Mouse (Mus musculus): Measurements from ENCODE around the gene Tshz2. TPM values are rescaled to one million over a fixed set of nuclear protein-coding genes. Genes with fewer than 3 reads are reported as not detected.
A peak's percentile ranks its signal among the peaks of the same experiment; 100 is the strongest.

Tshz2 gene
- polyA plus RNA-seq, 1 experiment, result 4.5 TPM

DNA sequence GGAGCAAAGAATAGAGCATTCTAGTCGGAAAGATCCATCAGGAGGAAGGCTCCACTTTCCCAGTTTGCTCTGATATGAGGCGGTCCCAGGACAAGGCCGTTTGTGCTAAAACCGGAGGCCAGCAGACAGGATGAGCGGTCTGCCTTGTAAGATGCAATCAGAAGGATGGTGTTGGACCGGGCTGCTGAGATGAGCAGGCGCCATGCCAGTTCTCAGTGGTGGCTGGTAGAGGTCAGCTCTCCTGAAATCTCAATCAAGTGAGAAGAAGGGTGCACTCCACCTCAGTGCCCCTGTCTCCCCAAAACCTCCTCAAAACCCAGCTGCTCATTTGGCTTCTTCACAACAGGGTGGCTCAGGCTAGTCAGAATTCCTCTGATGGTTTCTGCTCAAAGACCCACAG is 358.2 kb downstream of the Tshz2 start:
- no peaks in the 10 kb centered on the region for H3K36me3 ChIP-seq (ENCODE audit: control insufficient read depth, insufficient read depth, low read length)
- peaks cover 7% of the 10 kb centered on the region; the same call in 1 of the 2 replicates for H3K4me1 ChIP-seq (ENCODE audit: control insufficient read depth, insufficient read depth, low read length)
- no peak overlapping the region for H3K4me3 ChIP-seq (ENCODE audit: control insufficient read depth, low read depth, low read length)
- no peak overlapping the region for H3K27ac ChIP-seq (ENCODE audit: control insufficient read depth, insufficient read depth, low read depth, low read length)
- H3K27me3 ChIP-seq (ENCODE audit: control insufficient read depth, insufficient read depth, low read length), result no peaks in the 10 kb centered on the region
- TF ChIP-seq CTCF (IDR thresholded peaks at IDR 0.05; ENCODE audit: control insufficient read depth, insufficient read depth, insufficient replicate concordance, low read depth, low read length), result no peak
- no peak for TF ChIP-seq POLR2A (IDR thresholded peaks at IDR 0.05; ENCODE audit: control insufficient read depth, low read depth, low read length)

DNA sequence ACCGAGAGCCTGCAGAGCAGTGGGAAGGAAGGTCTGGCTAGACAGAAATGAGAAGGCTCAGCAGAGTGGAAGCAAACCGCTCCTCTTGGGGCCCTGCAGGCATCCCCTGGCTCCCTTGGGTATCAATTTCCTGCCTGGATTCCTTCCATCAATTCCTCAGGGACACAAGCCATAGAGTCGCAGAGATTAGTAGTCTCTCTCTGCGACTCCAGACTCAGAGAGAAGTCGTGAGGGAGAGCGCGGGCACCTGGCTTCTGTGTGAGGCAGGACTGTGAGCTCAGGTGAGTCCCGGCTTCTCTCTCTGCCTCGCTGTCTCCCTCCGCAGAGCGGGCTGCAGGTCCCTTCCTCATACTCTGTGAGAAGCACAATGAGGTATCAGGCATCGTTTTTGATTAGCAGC is 363.2 kb downstream of the Tshz2 start:
- H3K27me3 ChIP-seq (ENCODE audit: control insufficient read depth, insufficient read depth, low read length), result no peaks in the 10 kb centered on the region
- no peaks in the 10 kb centered on the region for H3K36me3 ChIP-seq (ENCODE audit: control insufficient read depth, insufficient read depth, low read length)
- H3K4me1 ChIP-seq (ENCODE audit: control insufficient read depth, insufficient read depth, low read length), result peaks cover 2% of the 10 kb centered on the region; the same call in 1 of the 2 replicates
- H3K27ac ChIP-seq (ENCODE audit: control insufficient read depth, insufficient read depth, low read depth, low read length), result no peak overlapping the region
- TF ChIP-seq POLR2A (IDR thresholded peaks at IDR 0.05; ENCODE audit: control insufficient read depth, low read depth, low read length) (no peak), CTCF (IDR thresholded peaks at IDR 0.05; ENCODE audit: control insufficient read depth, insufficient read depth, insufficient replicate concordance, low read depth, low read length) (no peak)
- no peak overlapping the region for H3K4me3 ChIP-seq (ENCODE audit: control insufficient read depth, low read depth, low read length)

DNA sequence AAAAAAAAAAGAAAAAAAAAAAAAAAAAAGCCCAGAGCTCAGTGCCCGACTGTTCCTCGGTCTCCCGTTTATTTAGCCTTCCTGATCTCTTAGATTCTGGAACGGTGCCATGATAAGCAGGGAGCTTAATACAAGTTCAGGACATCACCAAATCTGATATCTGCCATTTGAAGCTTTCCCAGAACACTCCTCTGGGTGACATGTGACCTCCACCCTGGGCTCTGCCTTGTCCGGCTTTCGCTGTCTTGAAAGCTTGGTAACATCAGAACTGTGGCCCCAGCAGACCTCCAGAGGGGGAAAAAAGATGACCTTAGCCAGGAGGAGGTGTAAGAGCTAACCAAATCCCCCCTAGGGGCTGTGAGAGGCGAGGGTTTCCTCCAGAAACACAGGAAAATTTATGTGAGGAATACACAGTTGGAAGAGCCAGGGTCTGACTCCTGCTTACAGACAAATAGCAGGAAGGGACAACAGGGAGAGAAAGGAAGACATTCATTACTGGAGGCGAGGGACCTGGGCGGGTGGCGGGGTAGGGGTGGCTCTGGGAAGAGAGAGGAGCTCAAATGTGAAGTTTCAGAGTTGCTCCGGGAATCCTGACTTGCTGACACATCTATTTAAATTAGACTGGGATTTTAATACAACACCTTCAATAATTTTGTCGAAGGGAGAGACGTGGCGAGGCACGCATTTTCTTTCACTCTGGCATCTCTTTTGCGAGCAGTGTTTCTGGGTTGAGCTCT is 363.9 kb downstream of the Tshz2 start:
- Histone ChIP-seq H3K4me1 (ENCODE audit: control insufficient read depth, insufficient read depth, low read length) (peaks cover 2% of the 10 kb centered on the region; the same call in 1 of the 2 replicates), H3K27me3 (ENCODE audit: control insufficient read depth, insufficient read depth, low read length) (no peaks in the 10 kb centered on the region), H3K27ac (ENCODE audit: control insufficient read depth, insufficient read depth, low read depth, low read length) (peak overlapping the region; percentile 55)

GRCm38 (mm10) chr2:169997276-169998049 is 364.6 kb downstream of the Tshz2 start:
- no peak for TF ChIP-seq POLR2A (IDR thresholded peaks at IDR 0.05; ENCODE audit: control insufficient read depth, low read depth, low read length)
- no peak for TF ChIP-seq CTCF (IDR thresholded peaks at IDR 0.05; ENCODE audit: control insufficient read depth, insufficient read depth, insufficient replicate concordance, low read depth, low read length)
- peaks cover 4% of the 10 kb centered on the region for H3K4me1 ChIP-seq (ENCODE audit: control insufficient read depth, insufficient read depth, low read length)
- no peaks in the 10 kb centered on the region for H3K27me3 ChIP-seq (ENCODE audit: control insufficient read depth, insufficient read depth, low read length)
- H3K36me3 ChIP-seq (ENCODE audit: control insufficient read depth, insufficient read depth, low read length), result no peaks in the 10 kb centered on the region
- H3K4me3 ChIP-seq (ENCODE audit: control insufficient read depth, low read depth, low read length), result no peak overlapping the region
- H3K27ac ChIP-seq (ENCODE audit: control insufficient read depth, insufficient read depth, low read depth, low read length), result 0 out of 2 replicates have a peak overlapping the region, but pooled peaks have one; percentile 16

More for the DNA sequence above, 363.9 kb downstream of the Tshz2 start:
- H3K4me3 ChIP-seq (ENCODE audit: control insufficient read depth, low read depth, low read length), result no peak overlapping the region
- no peaks in the 10 kb centered on the region for H3K36me3 ChIP-seq (ENCODE audit: control insufficient read depth, insufficient read depth, low read length)
- TF ChIP-seq POLR2A (IDR thresholded peaks at IDR 0.05; ENCODE audit: control insufficient read depth, low read depth, low read length), result no peak
- no peak for TF ChIP-seq CTCF (IDR thresholded peaks at IDR 0.05; ENCODE audit: control insufficient read depth, insufficient read depth, insufficient replicate concordance, low read depth, low read length)

GRCm38 (mm10) chr2:169998878-169999337 is 366.1 kb downstream of the Tshz2 start:
- peaks cover 16% of the 10 kb centered on the region for H3K4me1 ChIP-seq (ENCODE audit: control insufficient read depth, insufficient read depth, low read length)
- TF ChIP-seq POLR2A (IDR thresholded peaks at IDR 0.05; ENCODE audit: control insufficient read depth, low read depth, low read length) (no peak), CTCF (IDR thresholded peaks at IDR 0.05; ENCODE audit: control insufficient read depth, insufficient read depth, insufficient replicate concordance, low read depth, low read length) (no peak)
- H3K27me3 ChIP-seq (ENCODE audit: control insufficient read depth, insufficient read depth, low read length), result no peaks in the 10 kb centered on the region
- no peak overlapping the region for H3K27ac ChIP-seq (ENCODE audit: control insufficient read depth, insufficient read depth, low read depth, low read length)
- no peak overlapping the region for H3K4me3 ChIP-seq (ENCODE audit: control insufficient read depth, low read depth, low read length)
- no peaks in the 10 kb centered on the region for H3K36me3 ChIP-seq (ENCODE audit: control insufficient read depth, insufficient read depth, low read length)

DNA sequence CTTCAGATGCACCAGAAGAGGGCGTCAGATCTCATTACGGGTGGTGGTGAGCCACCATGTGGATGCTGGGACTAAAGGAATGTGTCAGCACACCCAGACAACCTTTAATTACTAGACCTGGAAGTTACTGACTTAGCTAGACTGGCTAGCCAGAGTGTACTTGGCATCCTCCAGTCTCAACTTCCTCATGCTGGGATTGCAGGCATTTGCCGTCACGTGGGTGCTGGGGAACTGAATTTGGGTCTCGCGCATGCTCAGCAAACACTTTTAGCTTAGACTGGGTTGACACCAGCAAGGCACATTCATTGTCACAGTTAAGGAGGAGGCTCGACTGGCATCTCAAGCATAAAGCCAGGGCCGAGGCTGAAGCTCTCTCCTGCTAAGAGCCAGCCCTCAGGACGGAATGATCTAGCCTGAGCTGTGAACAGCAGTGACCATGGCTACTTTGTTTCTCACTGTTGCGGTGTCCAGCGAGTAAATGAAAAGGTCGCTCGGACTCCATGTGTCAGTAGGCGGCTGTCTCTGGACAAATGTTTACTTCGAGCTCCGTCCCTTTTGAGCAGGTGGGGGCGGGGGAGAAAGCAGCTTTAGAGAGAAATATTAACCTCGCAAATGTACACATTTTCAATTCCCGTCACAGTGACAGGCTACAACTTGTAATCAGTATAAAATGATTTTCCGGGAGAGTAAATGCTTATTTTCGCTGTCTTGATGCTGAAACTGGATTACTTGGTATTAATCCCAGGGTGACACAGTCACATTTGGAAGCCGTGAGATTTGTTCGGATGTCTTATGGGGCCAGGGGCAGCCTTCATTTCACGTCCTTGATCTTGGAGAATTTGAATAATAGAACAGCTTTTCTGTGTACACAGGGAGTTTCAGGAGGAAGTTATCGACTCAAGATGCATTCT is 370.0 kb downstream of the Tshz2 start:
- peak overlapping the region; percentile 52 for H3K4me3 ChIP-seq (ENCODE audit: control insufficient read depth, low read depth, low read length)
- no peaks in the 10 kb centered on the region for H3K27me3 ChIP-seq (ENCODE audit: control insufficient read depth, insufficient read depth, low read length)
- H3K27ac ChIP-seq (ENCODE audit: control insufficient read depth, insufficient read depth, low read depth, low read length), result peak overlapping the region; percentile 73
- no peaks in the 10 kb centered on the region for H3K36me3 ChIP-seq (ENCODE audit: control insufficient read depth, insufficient read depth, low read length)
- H3K4me1 ChIP-seq (ENCODE audit: control insufficient read depth, insufficient read depth, low read length), result peaks cover 14% of the 10 kb centered on the region
- TF ChIP-seq POLR2A (IDR thresholded peaks at IDR 0.05; ENCODE audit: control insufficient read depth, low read depth, low read length) (no peak; the same call in none of the 2 replicates), CTCF (IDR thresholded peaks at IDR 0.05; ENCODE audit: control insufficient read depth, insufficient read depth, insufficient replicate concordance, low read depth, low read length) (no peak)
